Comparison of ENCODE assay signal across 8 mouse cellular contexts in genomic region chr14:54433941-54434531, GRCm38 (mm10). TPM values are rescaled to one million over a fixed set of nuclear protein-coding genes. Genes with fewer than 3 reads are reported as not detected.
DNase-seq lines count a peak whose midpoint lies in the region; ATAC-seq and TF ChIP-seq lines count a peak whose summit lies in the region.

No protein-coding gene starts in this region.

- H3K27me3 ChIP-seq in hindbrain, embryonic 13.5 days, result peaks cover 19% of the 10 kb centered on the region

- TF ChIP-seq CTCF in bone marrow macrophage, adult 2 months (IDR thresholded peaks at IDR 0.05; ENCODE audit: low read depth, low read length), result no peak

- H3K4me2 ChIP-seq in hindbrain, embryonic 13.5 days, result peak overlapping the region; percentile 71

- H3K9ac ChIP-seq in hindbrain, embryonic 13.5 days, result peak overlapping the region; percentile 85; the same call in 1 of the 2 replicates

- peaks cover 21% of the 10 kb centered on the region for H3K36me3 ChIP-seq in hindbrain, embryonic 13.5 days

- TF ChIP-seq POLR2A in bone marrow macrophage, adult 2 months (IDR thresholded peaks at IDR 0.05; ENCODE audit: borderline replicate concordance, low read depth, low read length), result no peak

- peak overlapping the region; percentile 52 for H3K4me3 ChIP-seq in bone marrow macrophage, adult 2 months (ENCODE audit: insufficient read depth, low read length)
- H3K4me3 ChIP-seq in hindbrain, embryonic 13.5 days, result peak overlapping the region; percentile 55

- no peaks in the 10 kb centered on the region for H3K9me3 ChIP-seq in hindbrain, embryonic 13.5 days

- H3K27ac ChIP-seq in bone marrow macrophage, adult 2 months (ENCODE audit: insufficient read depth, low read depth, low read length), result peak overlapping the region; percentile 13
- H3K27ac ChIP-seq in hindbrain, embryonic 13.5 days, result no peak overlapping the region

- WGBS in hindbrain, embryonic 13.5 days, result 74% methylated on average over 12 of the region's 12 CpGs

- H3K4me1 ChIP-seq in bone marrow macrophage, adult 2 months (ENCODE audit: control insufficient read depth, insufficient read depth, low read length), result peaks cover 28% of the 10 kb centered on the region
- peaks cover 49% of the 10 kb centered on the region for H3K4me1 ChIP-seq in hindbrain, embryonic 13.5 days (replicated peaks)

- ATAC-seq in hindbrain, embryonic 13.5 days (ENCODE audit: low FRiP score), result no peak

- DNase-seq in 3T3-L1 (ENCODE audit: low read depth, low spot score), result peak; percentile 62
- DNase-seq in lung, postnatal 14 days, result peak; percentile 46
- no peak for DNase-seq in retina, postnatal 1 day
- DNase-seq in frontal cortex, postnatal 25 days (ENCODE audit: low spot score in 2 of 2), result no peak
- DNase-seq in retina, embryonic 14.5 days (ENCODE audit: low spot score), result no peak
- no peak for DNase-seq in left cerebral cortex, adult 18-20 months (ENCODE audit: low spot score in 2 of 2)

RNA-seq across cellular contexts. Expression of gene Mmp14, which starts 2.6 kb away (rescaled TPM):
- 20.2 and 24.9 TPM in 2 replicates for polyA plus RNA-seq in bone marrow macrophage, adult 2 months (2012; ENCODE audit: insufficient read depth, insufficient read length, missing spikeins)
- 49.1 and 54.9 TPM in 2 replicates for polyA plus RNA-seq in hindbrain, embryonic 13.5 days (2015; fragmentation: Nextera tagmentation; extraction: Ambion mirVana)
- total RNA-seq in left cerebral cortex, adult 18-20 months (2021), result 10 to 100 TPM; 12.0 to 12.6 TPM

RNA-seq across cellular contexts. Expression of gene Mrpl52, which starts 7.3 kb away (rescaled TPM):
- 88.5 and 89.7 TPM in 2 replicates for polyA plus RNA-seq in bone marrow macrophage, adult 2 months (2012; ENCODE audit: insufficient read depth, insufficient read length, missing spikeins)
- 298 and 306 TPM in 2 replicates for polyA plus RNA-seq in hindbrain, embryonic 13.5 days (2015; fragmentation: Nextera tagmentation; extraction: Ambion mirVana)
- total RNA-seq in left cerebral cortex, adult 18-20 months (2021), result 10 to 100 TPM; 89.2 to 93.8 TPM

RNA-seq across cellular contexts. Expression of gene Slc7a7, which starts 16.5 kb away (rescaled TPM):
- 30.9 and 32.7 TPM in 2 replicates for polyA plus RNA-seq in bone marrow macrophage, adult 2 months (2012; ENCODE audit: insufficient read depth, insufficient read length, missing spikeins)
- 5.9 and 6.0 TPM in 2 replicates for polyA plus RNA-seq in hindbrain, embryonic 13.5 days (2015; fragmentation: Nextera tagmentation; extraction: Ambion mirVana)
- total RNA-seq in left cerebral cortex, adult 18-20 months (2021), result 1 to 10 TPM; 2.3 to 4.0 TPM

RNA-seq across cellular contexts. Expression of gene Lrp10, which starts 29.9 kb away (rescaled TPM):
- polyA plus RNA-seq in bone marrow macrophage, adult 2 months (2012; ENCODE audit: insufficient read depth, insufficient read length, missing spikeins), result 64.2 and 81.2 TPM in 2 replicates
- polyA plus RNA-seq in hindbrain, embryonic 13.5 days (2015; fragmentation: Nextera tagmentation; extraction: Ambion mirVana), result 29.9 and 32.0 TPM in 2 replicates
- 10 to 100 TPM; 21.1 to 22.2 TPM for total RNA-seq in left cerebral cortex, adult 18-20 months (2021)

RNA-seq across cellular contexts. Expression of gene Rem2, which starts 41.9 kb away (rescaled TPM):
- not detected in 2 replicates for polyA plus RNA-seq in bone marrow macrophage, adult 2 months (2012; ENCODE audit: insufficient read depth, insufficient read length, missing spikeins)
- polyA plus RNA-seq in hindbrain, embryonic 13.5 days (2015; fragmentation: Nextera tagmentation; extraction: Ambion mirVana), result 48.0 and 48.8 TPM in 2 replicates
- total RNA-seq in left cerebral cortex, adult 18-20 months (2021), result 1 to 10 TPM; 4.2 to 7.5 TPM

Comparison
In these comparisons a context has a peak if more than half of its experiments do, and no peak if none do; other contexts are left out.
1. DNase-seq: peak in 3T3-L1 (single experiment) and lung, postnatal 14 days (single experiment); none in retina, postnatal 1 day (single experiment), frontal cortex, postnatal 25 days (0 of 2), retina, embryonic 14.5 days (single experiment) and left cerebral cortex, adult 18-20 months (0 of 2).